Mouse (Mus musculus): ENCODE results near the gene Erbb2. TPM values are rescaled to one million over a fixed set of nuclear protein-coding genes. Genes with fewer than 3 reads are reported as not detected.
A peak's percentile ranks its signal among the peaks of the same experiment; 100 is the strongest.
"Not testable (repeated sequence)": the region's sequence is repeated elsewhere in the genome, so short reads cannot be mapped to it uniquely, and the experiment has no call there.

Gene Erbb2
- 0.23 TPM in 1 of 2 replicates, not detected in the other for total RNA-seq (2017)

DNA sequence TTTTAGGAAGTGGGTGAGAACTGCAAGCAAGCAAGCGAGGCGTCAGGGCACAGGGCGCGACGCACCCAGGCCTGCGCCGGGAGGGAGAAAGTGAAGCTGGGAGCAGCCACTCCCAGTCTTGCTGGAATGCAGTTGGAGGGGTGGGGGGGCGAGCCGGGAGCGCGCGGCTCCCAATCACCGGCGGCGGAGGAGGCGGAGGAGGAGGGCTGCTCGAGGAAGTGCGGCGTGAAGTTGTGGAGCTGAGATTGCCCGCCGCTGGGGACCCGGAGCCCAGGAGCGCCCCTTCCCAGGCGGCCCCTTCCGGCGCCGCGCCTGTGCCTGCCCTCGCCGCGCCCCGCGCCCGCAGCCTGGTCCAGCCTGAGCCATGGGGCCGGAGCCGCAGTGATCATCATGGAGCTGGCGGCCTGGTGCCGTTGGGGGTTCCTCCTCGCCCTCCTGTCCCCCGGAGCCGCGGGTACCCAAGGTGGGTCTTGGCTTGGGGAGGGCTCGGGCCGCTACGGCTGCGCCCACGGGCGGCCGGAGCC lies at the start of gene Erbb2:
TSS of gene Erbb2 (plus strand) at position 198 of the 524 bp plus-strand sequence.
- no peak for ATAC-seq (ENCODE audit: extremely low read depth, insufficient number of reproducible peaks, low FRiP score, poor library complexity, severe bottlenecking)

- ATAC-seq (ENCODE audit: extremely low read depth, insufficient number of reproducible peaks, low FRiP score, poor library complexity, severe bottlenecking): no peak
These were observed 48.5 kb upstream of the Erbb2 start for GRCm38 (mm10) chr11:98363817-98364216.

DNA sequence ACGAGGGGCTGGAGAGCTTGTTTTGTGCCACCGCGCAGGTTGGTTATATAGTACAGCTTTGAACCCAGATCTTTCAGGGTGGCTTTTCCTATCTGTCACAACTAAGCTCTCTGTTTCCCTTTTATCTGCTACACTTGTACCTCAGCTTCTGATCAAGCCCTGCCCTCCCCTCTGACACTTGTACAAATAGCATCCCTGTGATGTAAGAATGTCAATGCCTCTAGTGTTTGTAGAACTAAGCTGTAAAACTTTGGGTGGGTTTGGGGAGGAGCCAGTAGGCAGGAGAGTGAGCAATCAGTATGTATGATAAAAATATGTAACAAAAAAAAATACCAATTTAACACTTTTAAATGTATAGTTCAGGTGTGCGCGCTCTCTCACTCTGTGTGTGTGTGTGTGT lies 47.9 kb upstream of the Erbb2 start:
- ATAC-seq (ENCODE audit: extremely low read depth, insufficient number of reproducible peaks, low FRiP score, poor library complexity, severe bottlenecking): no peak

DNA sequence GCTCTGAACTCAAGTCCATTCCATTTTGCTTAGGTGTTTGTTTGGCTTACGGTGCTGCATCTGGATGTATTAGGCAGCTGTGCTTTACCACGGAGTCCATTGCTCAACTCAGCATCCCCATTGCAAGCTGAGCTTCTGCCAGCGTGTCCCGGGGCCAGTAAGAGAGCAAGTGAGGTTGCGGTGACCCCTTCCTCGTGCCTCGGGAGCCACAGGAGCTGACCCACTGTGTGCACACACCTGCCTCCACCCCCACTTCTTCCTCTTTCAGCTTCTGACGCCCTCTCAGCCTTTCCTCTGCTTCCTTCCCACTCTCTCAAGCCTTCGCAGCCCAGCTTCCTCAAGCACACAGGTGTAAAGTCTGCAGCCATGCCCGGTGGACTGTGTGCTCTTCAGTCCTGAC lies 46.0 kb upstream of the Erbb2 start:
- ATAC-seq (ENCODE audit: extremely low read depth, insufficient number of reproducible peaks, low FRiP score, poor library complexity, severe bottlenecking): peak; percentile 41

GRCm38 (mm10) chr11:98367171-98367862 lies 45.0 kb upstream of the Erbb2 start:
- no peak for ATAC-seq (ENCODE audit: extremely low read depth, insufficient number of reproducible peaks, low FRiP score, poor library complexity, severe bottlenecking)

DNA sequence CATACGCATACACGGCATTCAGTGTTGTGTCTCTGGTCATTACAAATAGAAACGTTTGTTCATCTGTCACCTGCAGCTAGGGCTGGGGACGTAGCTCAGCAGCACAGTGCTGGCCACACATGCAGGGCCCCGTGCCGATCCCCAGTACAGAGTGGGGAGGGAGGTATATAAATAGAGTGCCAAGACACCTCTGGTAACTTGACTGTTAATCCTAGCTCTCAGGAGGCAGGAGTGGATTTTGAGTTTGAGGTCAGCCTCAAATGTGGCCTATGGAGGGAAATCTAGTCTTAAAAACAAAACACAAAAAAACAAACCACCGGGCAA lies 44.4 kb upstream of the Erbb2 start:
- no peak for ATAC-seq (ENCODE audit: extremely low read depth, insufficient number of reproducible peaks, low FRiP score, poor library complexity, severe bottlenecking)

GRCm38 (mm10) chr11:98369337-98369736 lies 42.9 kb upstream of the Erbb2 start:
- ATAC-seq (ENCODE audit: extremely low read depth, insufficient number of reproducible peaks, low FRiP score, poor library complexity, severe bottlenecking): no peak

GRCm38 (mm10) chr11:98370588-98370987 lies 41.7 kb upstream of the Erbb2 start:
- no peak for ATAC-seq (ENCODE audit: extremely low read depth, insufficient number of reproducible peaks, low FRiP score, poor library complexity, severe bottlenecking)

GRCm38 (mm10) chr11:98371556-98372240 lies 40.6 kb upstream of the Erbb2 start:
- ATAC-seq (ENCODE audit: extremely low read depth, insufficient number of reproducible peaks, low FRiP score, poor library complexity, severe bottlenecking): no peak

DNA sequence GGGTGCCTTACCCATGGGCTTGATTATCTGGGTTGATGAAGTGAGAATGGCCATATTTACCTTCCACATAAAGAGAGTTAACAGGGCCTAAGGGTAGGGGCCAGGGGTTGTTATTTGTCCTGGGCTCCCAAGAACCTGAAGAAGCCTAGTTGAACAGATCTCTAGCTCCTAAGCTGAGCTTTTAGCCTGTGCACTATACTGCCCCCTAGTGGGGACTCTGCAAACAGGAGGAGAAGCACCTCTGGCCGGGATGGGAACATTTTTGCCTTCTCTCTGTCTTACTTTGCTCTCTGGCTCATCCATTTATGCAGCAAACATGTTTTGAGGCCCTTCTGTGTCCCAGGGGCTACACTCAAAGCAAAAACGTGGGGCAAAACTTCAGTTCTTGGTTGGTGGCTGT lies 39.9 kb upstream of the Erbb2 start:
- ATAC-seq (ENCODE audit: extremely low read depth, insufficient number of reproducible peaks, low FRiP score, poor library complexity, severe bottlenecking): peak; percentile 50; the same call in 1 of the 2 replicates

DNA sequence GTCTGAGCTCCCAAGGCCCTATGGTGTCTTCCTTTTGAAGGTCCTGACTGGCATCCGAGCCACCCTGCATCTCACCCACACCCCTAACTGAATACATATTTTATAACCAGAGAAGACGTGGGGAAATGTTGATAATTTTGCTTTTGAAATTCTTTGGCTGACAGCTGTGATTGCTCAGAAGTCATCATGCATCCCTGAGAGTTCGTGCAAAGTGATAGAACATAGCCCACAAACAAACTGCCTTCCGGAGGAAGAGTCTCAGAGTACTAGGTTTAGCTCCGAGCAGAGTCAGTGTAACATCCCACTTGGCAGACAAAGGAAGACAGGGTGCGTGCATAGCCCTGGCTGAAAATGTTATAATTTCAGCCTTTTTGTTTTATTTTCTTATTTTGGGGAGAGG lies 39.0 kb upstream of the Erbb2 start:
- ATAC-seq (ENCODE audit: extremely low read depth, insufficient number of reproducible peaks, low FRiP score, poor library complexity, severe bottlenecking): no peak

DNA sequence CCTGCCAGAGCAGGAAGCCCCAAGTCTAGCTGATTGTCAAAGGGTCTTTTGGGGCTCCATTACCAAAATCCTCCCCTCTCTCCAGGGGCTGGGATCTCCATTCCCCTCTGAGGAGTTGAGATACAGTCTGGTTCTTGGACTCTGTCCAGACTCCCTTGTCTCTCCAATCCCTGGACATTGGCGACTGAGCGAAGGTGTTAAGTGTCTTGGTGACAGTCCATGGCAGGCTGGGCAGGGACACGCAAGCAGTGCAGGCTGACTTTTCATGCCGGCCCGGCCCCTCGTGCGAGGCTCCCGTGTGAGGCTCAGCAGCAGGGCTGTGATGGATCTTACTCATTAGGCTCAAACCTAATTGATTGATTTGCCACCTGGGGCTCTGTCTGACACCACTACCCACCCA lies 38.0 kb upstream of the Erbb2 start:
- ATAC-seq (ENCODE audit: extremely low read depth, insufficient number of reproducible peaks, low FRiP score, poor library complexity, severe bottlenecking): no peak

DNA sequence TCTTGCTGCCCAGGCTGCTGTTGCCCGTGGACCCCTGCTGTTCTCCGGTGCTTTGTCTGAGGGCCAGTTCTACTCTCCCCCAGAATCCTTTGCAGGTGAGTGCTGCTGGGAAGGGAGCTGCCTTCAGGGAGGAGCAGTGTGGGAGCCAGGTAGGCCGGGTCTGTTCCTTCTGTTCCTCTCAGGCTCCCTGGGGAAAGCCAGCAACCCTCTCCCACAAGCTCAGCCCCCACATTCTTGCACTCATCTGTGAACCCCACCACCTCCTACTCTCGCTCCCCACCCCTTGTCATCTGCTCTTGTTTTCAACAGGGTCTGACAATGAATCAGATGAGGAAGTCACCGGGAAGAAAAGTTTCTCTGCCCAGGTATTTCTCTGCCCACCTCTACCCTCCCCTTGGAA lies 35.5 kb upstream of the Erbb2 start:
- no peak for ATAC-seq (ENCODE audit: extremely low read depth, insufficient number of reproducible peaks, low FRiP score, poor library complexity, severe bottlenecking)

DNA sequence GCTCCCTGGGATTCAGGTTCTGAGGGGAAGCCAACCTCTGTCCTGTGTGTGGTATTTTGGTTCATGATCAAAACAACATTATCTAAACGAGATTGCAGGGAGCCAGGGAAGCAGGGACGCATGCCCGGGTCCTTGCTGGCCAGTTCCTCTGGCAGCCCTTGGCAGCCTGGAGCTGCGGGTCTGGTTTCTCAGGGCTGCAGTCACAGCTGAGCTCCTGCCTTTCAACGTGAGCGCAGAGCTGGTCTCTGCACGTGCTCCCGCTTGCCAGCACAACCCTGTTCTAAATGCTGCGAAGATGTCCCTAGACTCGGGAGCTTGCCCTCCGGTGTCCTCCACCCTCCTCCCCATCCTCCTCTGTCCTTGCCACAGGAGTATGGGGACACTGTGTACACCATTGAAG lies 34.5 kb upstream of the Erbb2 start:
- no peak for ATAC-seq (ENCODE audit: extremely low read depth, insufficient number of reproducible peaks, low FRiP score, poor library complexity, severe bottlenecking)

DNA sequence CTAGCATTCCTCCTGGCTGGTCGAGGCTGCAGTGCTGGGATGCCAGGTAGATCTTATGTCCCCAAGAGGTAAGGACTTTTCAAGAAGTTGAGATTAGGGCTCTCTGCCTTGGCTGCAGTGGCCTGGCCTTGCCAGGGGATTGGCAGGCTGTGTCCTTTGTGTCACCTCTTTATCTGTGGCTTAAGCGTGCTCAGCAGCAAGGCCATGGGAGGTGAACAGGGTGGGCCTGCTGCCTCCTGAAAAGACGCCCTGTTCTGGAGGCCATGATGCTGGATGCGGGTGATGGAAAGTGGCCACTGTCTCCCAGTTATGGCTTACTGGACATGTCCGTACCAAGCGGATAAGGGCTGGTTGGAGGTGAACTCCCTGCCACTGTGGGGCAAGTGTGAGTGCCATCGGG lies 32.9 kb upstream of the Erbb2 start:
- no peak for ATAC-seq (ENCODE audit: extremely low read depth, insufficient number of reproducible peaks, low FRiP score, poor library complexity, severe bottlenecking)

- ATAC-seq (ENCODE audit: extremely low read depth, insufficient number of reproducible peaks, low FRiP score, poor library complexity, severe bottlenecking): no peak
These were observed 32.2 kb upstream of the Erbb2 start for GRCm38 (mm10) chr11:98380106-98380505.

- no peak for ATAC-seq (ENCODE audit: extremely low read depth, insufficient number of reproducible peaks, low FRiP score, poor library complexity, severe bottlenecking)
These were observed 30.6 kb upstream of the Erbb2 start for GRCm38 (mm10) chr11:98381651-98382050.

DNA sequence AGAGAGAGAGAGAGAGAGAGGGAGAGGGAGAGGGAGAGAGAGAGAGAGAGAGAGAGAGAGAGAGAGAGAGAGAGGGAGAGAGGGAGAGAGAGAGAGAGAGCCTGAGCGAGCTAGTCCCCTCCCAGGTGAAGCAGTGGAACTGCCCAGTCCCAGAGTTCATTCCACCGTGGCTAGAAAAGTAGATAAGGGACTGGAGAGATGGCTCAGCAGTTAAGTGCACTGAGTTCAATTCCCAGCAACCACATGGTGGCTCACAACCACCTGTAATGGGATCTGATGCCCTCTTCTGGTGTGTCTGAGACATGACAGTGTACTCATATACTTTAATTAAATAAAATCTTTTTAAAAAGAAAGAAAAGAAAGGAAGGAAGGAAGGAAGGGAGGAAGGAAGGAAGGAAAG lies 29.9 kb upstream of the Erbb2 start:
- not testable (repeated sequence) for ATAC-seq (ENCODE audit: extremely low read depth, insufficient number of reproducible peaks, low FRiP score, poor library complexity, severe bottlenecking)

GRCm38 (mm10) chr11:98383261-98384030 lies 28.8 kb upstream of the Erbb2 start, which contains the start of gene Tcap:
Gene Tcap, plus strand, starts transcription at chr11:98383811.
- ATAC-seq (ENCODE audit: extremely low read depth, insufficient number of reproducible peaks, low FRiP score, poor library complexity, severe bottlenecking): no peak

DNA sequence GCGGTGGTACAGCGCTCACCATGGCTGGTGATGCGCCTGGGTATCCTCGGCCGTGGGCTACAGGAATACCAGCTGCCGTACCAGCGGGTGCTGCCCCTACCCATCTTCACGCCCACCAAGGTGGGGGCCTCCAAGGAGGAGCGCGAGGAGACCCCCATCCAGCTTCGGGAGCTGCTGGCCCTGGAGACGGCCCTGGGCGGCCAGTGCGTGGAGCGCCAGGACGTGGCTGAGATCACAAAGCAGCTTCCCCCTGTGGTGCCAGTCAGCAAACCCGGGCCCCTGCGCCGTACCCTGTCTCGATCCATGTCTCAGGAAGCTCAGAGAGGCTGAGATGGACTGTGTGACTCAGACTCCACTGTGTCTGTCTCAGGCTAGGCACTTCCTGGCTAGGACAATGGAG lies 28.1 kb upstream of the Erbb2 start:
- ATAC-seq (ENCODE audit: extremely low read depth, insufficient number of reproducible peaks, low FRiP score, poor library complexity, severe bottlenecking): no peak

Data from neutrophil, adult 5-6 weeks (primary cell).